Mouse (Mus musculus): ENCODE measurements around the gene Gm49392. TPM values are rescaled to one million over a fixed set of nuclear protein-coding genes. Genes with fewer than 3 reads are reported as not detected.
"Not testable (repeated sequence)": the region's sequence is repeated elsewhere in the genome, so short reads cannot be mapped to it uniquely, and the experiment has no call there.

Gene Gm49392
- polyA plus RNA-seq (2015; fragmentation: Nextera tagmentation; extraction: Ambion mirVana): 0.26 TPM in 1 of 2 replicates, not detected in the other

DNA sequence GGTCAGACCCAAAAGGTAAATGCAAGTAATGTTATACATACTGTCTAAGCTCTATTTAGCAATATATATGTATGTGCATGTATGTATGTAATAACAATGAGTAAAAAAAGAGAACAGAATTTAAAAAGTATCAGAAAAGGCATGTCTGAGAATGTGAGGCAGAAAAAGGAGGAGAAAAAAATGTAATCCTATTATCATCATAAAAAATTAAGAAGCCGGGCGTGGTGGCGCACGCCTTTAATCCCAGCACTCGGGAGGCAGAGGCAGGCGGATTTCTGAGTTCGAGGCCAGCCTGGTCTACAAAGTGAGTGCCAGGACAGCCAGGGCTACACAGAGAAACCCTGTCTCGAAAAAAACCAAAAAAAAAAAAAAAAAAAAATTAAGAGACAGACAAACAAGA lies at the start of gene Gm49392:
TSS of gene Gm49392 (minus strand) at position 101 of the 400 bp plus-strand sequence.
- not testable (repeated sequence) for H3K4me2 ChIP-seq; H3K27me3 ChIP-seq; H3K4me3 ChIP-seq (replicated peaks); ATAC-seq (ENCODE audit: insufficient read depth); H3K36me3 ChIP-seq (replicated peaks); H3K9ac ChIP-seq; H3K9me3 ChIP-seq (replicated peaks); H3K27ac ChIP-seq (replicated peaks); H3K4me1 ChIP-seq (replicated peaks)
- 69% methylated on average over 8 of the region's 8 CpGs for WGBS (ENCODE audit: insufficient replicate concordance)

DNA sequence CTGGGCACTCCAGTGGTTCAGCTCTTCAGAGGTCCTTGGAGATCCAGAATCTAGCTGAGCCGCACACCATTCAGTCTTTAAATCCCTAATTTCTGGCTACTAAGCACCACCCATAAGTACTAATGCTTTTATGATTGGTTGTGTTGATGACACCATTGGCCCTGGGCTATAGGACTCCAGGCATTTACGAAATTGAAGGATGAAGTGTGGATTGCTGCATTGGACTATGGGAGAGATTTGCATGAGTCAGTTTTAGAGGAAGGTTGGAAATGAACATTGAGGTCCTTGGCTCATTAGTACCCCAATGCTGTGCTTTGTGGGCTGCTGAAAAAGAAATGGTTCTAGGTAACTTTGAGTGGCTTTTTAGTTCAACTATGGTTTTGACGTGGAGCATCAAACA lies 45.2 kb upstream of the Gm49392 start, which contains the start of gene Tpbpa:
TSS of gene Tpbpa (minus strand) at position 101 of the 400 bp plus-strand sequence.
- H3K36me3 ChIP-seq (replicated peaks); H3K9me3 ChIP-seq (replicated peaks); H3K4me2 ChIP-seq; H3K4me3 ChIP-seq (replicated peaks); H3K9ac ChIP-seq; H3K27ac ChIP-seq (replicated peaks); H3K4me1 ChIP-seq (replicated peaks); H3K27me3 ChIP-seq; ATAC-seq (ENCODE audit: insufficient read depth): not testable (repeated sequence)
- 63% methylated on average over 3 of the region's 3 CpGs for WGBS (ENCODE audit: insufficient replicate concordance)

GRCm38 (mm10) chr13:60936500-60936901 lies 39.8 kb upstream of the Gm49392 start, which contains the start of the genes Gm49391 and Ctla2a:
Gm49391 (minus strand) TSS chr13:60936571.
Ctla2a (minus strand) TSS chr13:60936625.
- ATAC-seq (ENCODE audit: insufficient read depth): peak; percentile 62
- Histone ChIP-seq H3K4me3 (replicated peaks) (no peak within 1 kb of the TSS), H3K27me3 (no peaks in the 10 kb centered on the region), H3K27ac (replicated peaks) (0 out of 2 replicates have a peak within 1 kb of the TSS, but pooled peaks have one; percentile 6), H3K9ac (no peak within 1 kb of the TSS), H3K36me3 (replicated peaks) (no peaks in the 10 kb centered on the region), H3K4me1 (replicated peaks) (no peaks in the 10 kb centered on the region), H3K4me2 (no peak within 1 kb of the TSS), H3K9me3 (replicated peaks) (no peaks in the 10 kb centered on the region)
- 14% methylated on average over 5 of the region's 5 CpGs for WGBS (ENCODE audit: insufficient replicate concordance)

DNA sequence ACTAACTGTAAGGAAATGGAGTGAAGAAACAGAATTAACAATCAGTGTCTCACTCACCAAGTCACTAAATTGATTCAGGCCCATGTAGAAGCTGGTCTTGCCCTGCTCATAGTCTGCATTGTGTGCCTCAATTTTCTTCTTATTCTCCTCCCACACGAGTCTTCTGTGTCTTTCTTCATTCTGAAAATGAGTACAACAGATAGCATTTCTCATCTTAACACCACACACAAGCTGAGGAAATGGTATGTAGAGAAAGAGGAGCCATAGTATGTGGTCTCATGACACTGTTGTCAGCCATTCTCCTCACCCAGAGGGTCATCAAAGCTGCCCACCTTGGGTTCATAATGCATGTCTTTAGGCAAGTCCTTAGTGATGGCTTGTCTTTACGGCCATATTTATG lies 38.8 kb upstream of the Gm49392 start, which contains the start of gene Gm49393:
TSS of gene Gm49393 (minus strand) at position 101 of the 400 bp plus-strand sequence.
- H3K36me3 ChIP-seq (replicated peaks); H3K4me3 ChIP-seq (replicated peaks); H3K4me2 ChIP-seq; H3K9me3 ChIP-seq (replicated peaks); H3K27ac ChIP-seq (replicated peaks); ATAC-seq (ENCODE audit: insufficient read depth); H3K9ac ChIP-seq; H3K4me1 ChIP-seq (replicated peaks); H3K27me3 ChIP-seq: not testable (repeated sequence)
- WGBS (ENCODE audit: insufficient replicate concordance): 47% methylated on average over 2 of the region's 2 CpGs

GRCm38 (mm10) chr13:60904780-60905179 lies 8.1 kb upstream of the Gm49392 start, which contains the start of gene Tpbpb:
Tpbpb (minus strand) TSS chr13:60904880.
- not testable (repeated sequence) for ATAC-seq (ENCODE audit: insufficient read depth); H3K4me3 ChIP-seq (replicated peaks); H3K9ac ChIP-seq; H3K27ac ChIP-seq (replicated peaks); H3K36me3 ChIP-seq (replicated peaks); H3K4me1 ChIP-seq (replicated peaks); H3K4me2 ChIP-seq; H3K27me3 ChIP-seq; H3K9me3 ChIP-seq (replicated peaks)
- WGBS (ENCODE audit: insufficient replicate concordance): 58% methylated on average over 2 of the region's 2 CpGs

DNA sequence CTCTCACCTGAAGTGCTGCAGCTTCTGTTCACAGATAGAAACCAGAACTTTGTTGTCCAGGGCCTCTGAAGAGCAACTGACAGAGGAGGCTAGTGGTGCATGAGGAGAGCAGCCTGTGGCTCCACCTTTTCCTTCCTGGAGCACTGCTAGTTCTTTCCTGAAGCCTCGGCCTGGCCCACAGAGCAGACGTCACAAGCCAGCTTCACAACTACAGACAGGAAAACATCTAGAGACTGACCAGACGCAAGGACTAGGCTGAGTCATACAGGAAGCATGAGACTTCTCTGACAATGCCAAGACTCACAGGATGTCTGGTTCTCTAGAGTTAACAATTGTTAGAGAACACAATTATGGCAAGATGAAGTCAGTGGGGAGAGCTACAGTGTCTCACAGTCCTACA lies 634 bp upstream of the Gm49392 start, which contains the start of gene Ctla2b:
TSS of gene Ctla2b (minus strand) at position 120 of the 400 bp plus-strand sequence.
- Histone ChIP-seq H3K9me3 (replicated peaks) (no peaks in the 10 kb centered on the region), H3K9ac (no peak within 1 kb of the TSS), H3K27ac (replicated peaks) (no peak within 1 kb of the TSS), H3K4me3 (replicated peaks) (no peak within 1 kb of the TSS), H3K27me3 (no peaks in the 10 kb centered on the region), H3K4me2 (no peak within 1 kb of the TSS), H3K4me1 (replicated peaks) (no peaks in the 10 kb centered on the region), H3K36me3 (replicated peaks) (no peaks in the 10 kb centered on the region)
- WGBS (ENCODE audit: insufficient replicate concordance): 12% methylated on average over 3 of the region's 3 CpGs
- peak; percentile 79 for ATAC-seq (ENCODE audit: insufficient read depth)

GRCm38 (mm10) chr13:60895406-60896160 lies 1.1 kb downstream of the Gm49392 start:
- Histone ChIP-seq H3K9me3 (replicated peaks) (no peaks in the 10 kb centered on the region), H3K27ac (replicated peaks) (no peak overlapping the region), H3K27me3 (no peaks in the 10 kb centered on the region), H3K36me3 (replicated peaks) (no peaks in the 10 kb centered on the region), H3K9ac (no peak overlapping the region), H3K4me3 (replicated peaks) (no peak overlapping the region), H3K4me1 (replicated peaks) (no peaks in the 10 kb centered on the region), H3K4me2 (no peak overlapping the region)
- ATAC-seq (ENCODE audit: insufficient read depth): no peak

- ATAC-seq (ENCODE audit: insufficient read depth): no peak
- 46% methylated on average over 1 of the region's 1 CpGs for WGBS (ENCODE audit: insufficient replicate concordance)
These were observed 4.4 kb downstream of the Gm49392 start for GRCm38 (mm10) chr13:60892301-60892700.

GRCm38 (mm10) chr13:60864281-60864680 lies 32.4 kb downstream of the Gm49392 start, which contains the start of gene 4930486L24Rik:
4930486L24Rik (minus strand) TSS chr13:60864475.
- Histone ChIP-seq H3K27ac (replicated peaks) (no peak within 1 kb of the TSS), H3K27me3 (no peaks in the 10 kb centered on the region), H3K36me3 (replicated peaks) (no peaks in the 10 kb centered on the region), H3K4me1 (replicated peaks) (no peaks in the 10 kb centered on the region), H3K9ac (no peak within 1 kb of the TSS), H3K4me2 (no peak within 1 kb of the TSS), H3K9me3 (replicated peaks) (no peaks in the 10 kb centered on the region), H3K4me3 (replicated peaks) (no peak within 1 kb of the TSS)
- WGBS (ENCODE audit: insufficient replicate concordance): 41% methylated on average over 1 of the region's 1 CpGs
- ATAC-seq (ENCODE audit: insufficient read depth): no peak

More at GRCm38 (mm10) chr13:60892301-60892700, 4.4 kb downstream of the Gm49392 start:
- Histone ChIP-seq H3K4me2 (no peak overlapping the region), H3K4me3 (replicated peaks) (no peak overlapping the region), H3K36me3 (replicated peaks) (no peaks in the 10 kb centered on the region), H3K9me3 (replicated peaks) (no peaks in the 10 kb centered on the region), H3K27me3 (no peaks in the 10 kb centered on the region), H3K9ac (no peak overlapping the region), H3K27ac (replicated peaks) (no peak overlapping the region), H3K4me1 (replicated peaks) (no peaks in the 10 kb centered on the region)

DNA sequence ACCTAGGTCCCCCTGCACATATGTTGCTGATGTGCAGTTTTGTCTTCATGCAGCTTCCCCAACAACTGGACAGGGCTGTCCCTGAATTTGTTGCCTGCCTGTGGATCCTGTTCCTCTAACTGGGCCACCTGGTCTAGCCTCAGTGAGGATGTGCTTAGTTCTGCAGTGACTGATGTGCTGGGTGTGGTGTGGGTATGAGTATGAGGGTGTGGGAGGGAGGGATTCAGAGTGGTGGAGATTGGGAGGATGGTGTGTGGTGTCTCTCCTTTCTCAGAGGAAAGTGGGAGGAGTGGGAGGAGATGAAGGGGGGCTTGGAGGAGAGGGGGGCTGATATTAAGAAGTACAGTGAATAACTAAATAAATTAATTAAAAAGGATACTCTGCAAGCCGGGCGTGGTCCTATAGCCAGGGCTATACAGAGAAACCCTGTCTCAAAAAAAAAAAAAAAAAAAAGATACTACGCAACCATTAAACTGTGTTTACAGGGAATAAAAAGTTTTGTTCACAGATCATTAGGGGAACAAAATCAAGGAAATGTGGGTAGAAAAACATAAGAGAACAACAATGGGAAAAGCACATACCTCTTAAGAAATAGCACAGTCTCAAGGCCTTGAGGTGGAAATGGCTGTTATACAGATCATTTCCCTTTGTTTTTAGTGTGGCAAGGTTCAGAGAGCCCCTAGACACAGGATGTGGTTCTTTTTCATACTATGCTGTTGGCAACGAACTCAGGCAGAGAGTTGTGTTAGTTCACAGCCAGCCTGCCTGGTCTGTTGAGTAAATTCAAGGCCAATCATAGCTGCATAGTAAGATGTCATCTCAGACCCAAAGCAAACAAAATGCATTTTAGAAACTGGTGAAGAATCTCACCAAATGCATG lies 48.2 kb downstream of the Gm49392 start:
- Histone ChIP-seq H3K9ac (no peak overlapping the region), H3K4me3 (replicated peaks) (no peak overlapping the region), H3K36me3 (replicated peaks) (no peaks in the 10 kb centered on the region), H3K4me1 (replicated peaks) (no peaks in the 10 kb centered on the region), H3K4me2 (no peak overlapping the region), H3K27me3 (no peaks in the 10 kb centered on the region), H3K27ac (replicated peaks) (no peak overlapping the region), H3K9me3 (replicated peaks) (no peaks in the 10 kb centered on the region)
- WGBS (ENCODE audit: insufficient replicate concordance): 61% methylated on average over 4 of the region's 4 CpGs
- no peak for ATAC-seq (ENCODE audit: insufficient read depth)

- WGBS (ENCODE audit: insufficient replicate concordance): 71% methylated on average over 8 of the region's 8 CpGs
- Histone ChIP-seq H3K4me3 (replicated peaks) (no peak overlapping the region), H3K9me3 (replicated peaks) (no peaks in the 10 kb centered on the region), H3K27me3 (no peaks in the 10 kb centered on the region), H3K9ac (no peak overlapping the region), H3K36me3 (replicated peaks) (no peaks in the 10 kb centered on the region), H3K27ac (replicated peaks) (no peak overlapping the region), H3K4me1 (replicated peaks) (no peaks in the 10 kb centered on the region), H3K4me2 (no peak overlapping the region)
- ATAC-seq (ENCODE audit: insufficient read depth): no peak
These were observed 53.5 kb downstream of the Gm49392 start for GRCm38 (mm10) chr13:60843153-60843552.

Measured in liver, embryonic 15.5 days (tissue).